ENCODE assay signal across 19 mouse cellular contexts in genomic region chr17:30485067-30485854, GRCm38 (mm10).
DNase-seq lines count a peak whose midpoint lies in the region; ATAC-seq and TF ChIP-seq lines count a peak whose summit lies in the region.
"Had no signal": no experiment of that assay in that cellular context is flagged by ENCODE, and none has a peak within 500 bp of the region (broad histone marks: within the 10 kb centered on the region; RNA-seq: fewer than 3 reads in every experiment).

No protein-coding gene starts in this region.

- H3K36me3 ChIP-seq in heart, embryonic 16.5 days (ENCODE audit: control insufficient read depth, insufficient read depth), result no peaks in the 10 kb centered on the region
- H3K36me3 ChIP-seq in heart, embryonic 11.5 days (ENCODE audit: control insufficient read depth, insufficient read depth, low read length), result no peaks in the 10 kb centered on the region
- no peaks in the 10 kb centered on the region for H3K36me3 ChIP-seq in midbrain, embryonic 11.5 days (ENCODE audit: control insufficient read depth, insufficient read depth, low read length)
- H3K36me3 ChIP-seq in midbrain, embryonic 14.5 days (ENCODE audit: control insufficient read depth, insufficient read depth, low read length), result peaks cover 4% of the 10 kb centered on the region; the same call in 1 of the 2 replicates
- H3K36me3 ChIP-seq in MEL (ENCODE audit: control insufficient read depth in 1 of 2, insufficient read depth in 2 of 2, low read length in 2 of 2), result no peaks in the 10 kb centered on the region; a peak in 1 of 4 replicates
- peaks cover 10% of the 10 kb centered on the region for H3K36me3 ChIP-seq in forebrain, embryonic 10.5 days (replicated peaks)
- H3K36me3 ChIP-seq: embryonic facial prominence, embryonic 12.5 days; forebrain, embryonic 12.5 days; hindbrain, embryonic 15.5 days had no signal

- DNase-seq in midbrain, embryonic 11.5 days (ENCODE audit: low spot score, missing footprints), result peak; percentile 69
- no peak for DNase-seq in midbrain, embryonic 14.5 days
- peak; percentile 51 for DNase-seq in MEL (ENCODE audit: low read depth, low spot score)
- peak; percentile 28 for DNase-seq in adipocyte (ENCODE audit: low spot score)
- no peak for DNase-seq in forebrain, embryonic 10.5 days (ENCODE audit: extremely low spot score, low spot score)
- DNase-seq: adrenal gland, postnatal 10 days; cerebellum, adult 11-12 months; cerebellum, adult 9-10 months; cerebellum, postnatal 25 days; forebrain, postnatal 0 days; gastrocnemius, postnatal 14 days; heart, postnatal 14 days had no signal

- peak overlapping the region; percentile 48 for H3K27ac ChIP-seq in heart, embryonic 16.5 days (ENCODE audit: low read length)
- no peak overlapping the region for H3K27ac ChIP-seq in heart, embryonic 11.5 days (ENCODE audit: low read depth, low read length)
- no peak overlapping the region for H3K27ac ChIP-seq in midbrain, embryonic 11.5 days (ENCODE audit: low read depth, low read length)
- H3K27ac ChIP-seq in midbrain, embryonic 14.5 days (replicated peaks; ENCODE audit: low read depth, low read length), result no peak overlapping the region
- H3K27ac ChIP-seq in MEL (ENCODE audit: control insufficient read depth, low read depth, low read length), result no peak overlapping the region
- H3K27ac ChIP-seq in forebrain, embryonic 10.5 days, result no peak overlapping the region
- H3K27ac ChIP-seq: embryonic facial prominence, embryonic 12.5 days; forebrain, embryonic 12.5 days; hindbrain, embryonic 15.5 days had no signal

- no peak for TF ChIP-seq RAD21 in MEL (IDR thresholded peaks at IDR 0.05; ENCODE audit: low read depth, low read length)

- TF ChIP-seq POLR2A in MEL (IDR thresholded peaks at IDR 0.05; ENCODE audit: control insufficient read depth in 1 of 2, insufficient read depth in 1 of 2, low read depth in 1 of 2, low read length in 2 of 2, poor library complexity in 1 of 2), result no peak

- 78% methylated on average over 4 of the region's 4 CpGs for WGBS in heart, embryonic 16.5 days
- WGBS in heart, embryonic 11.5 days (ENCODE audit: insufficient replicate concordance), result 86% methylated on average over 4 of the region's 4 CpGs
- 83% methylated on average over 4 of the region's 4 CpGs for WGBS in midbrain, embryonic 11.5 days
- 92% methylated on average over 4 of the region's 4 CpGs for WGBS in midbrain, embryonic 14.5 days
- 94% methylated on average over 4 of the region's 4 CpGs for WGBS in forebrain, embryonic 10.5 days

- no peak overlapping the region for H3K4me3 ChIP-seq in heart, embryonic 16.5 days (ENCODE audit: low read length)
- H3K4me3 ChIP-seq in heart, embryonic 11.5 days (ENCODE audit: low read depth, low read length), result no peak overlapping the region
- no peak overlapping the region for H3K4me3 ChIP-seq in midbrain, embryonic 11.5 days (ENCODE audit: low read depth, low read length)
- no peak overlapping the region for H3K4me3 ChIP-seq in midbrain, embryonic 14.5 days (replicated peaks; ENCODE audit: low read depth, low read length)
- no peak overlapping the region for H3K4me3 ChIP-seq in MEL (ENCODE audit: control insufficient read depth in 1 of 2, insufficient read depth in 1 of 2, low read depth in 2 of 2, low read length in 2 of 2)
- no peak overlapping the region for H3K4me3 ChIP-seq in forebrain, embryonic 10.5 days
- H3K4me3 ChIP-seq: embryonic facial prominence, embryonic 12.5 days; forebrain, embryonic 12.5 days; heart, embryonic 12.5 days; hindbrain, embryonic 15.5 days had no signal

- peaks cover 11% of the 10 kb centered on the region for H3K4me1 ChIP-seq in heart, embryonic 16.5 days (ENCODE audit: control insufficient read depth, insufficient read depth, low read length)
- no peaks in the 10 kb centered on the region for H3K4me1 ChIP-seq in heart, embryonic 11.5 days (ENCODE audit: control insufficient read depth, insufficient read depth, low read length)
- 0 out of 2 replicates have a peak, but pooled peaks cover 3% of the 10 kb centered on the region for H3K4me1 ChIP-seq in midbrain, embryonic 11.5 days (ENCODE audit: control insufficient read depth, insufficient read depth, low read length)
- H3K4me1 ChIP-seq in midbrain, embryonic 14.5 days (ENCODE audit: control insufficient read depth, insufficient read depth, low read length), result no peaks in the 10 kb centered on the region
- no peaks in the 10 kb centered on the region for H3K4me1 ChIP-seq in MEL (ENCODE audit: control insufficient read depth in 1 of 2, insufficient read depth in 2 of 2, low read length in 2 of 2)
- H3K4me1 ChIP-seq in forebrain, embryonic 10.5 days, result peaks cover 8% of the 10 kb centered on the region
- H3K4me1 ChIP-seq: embryonic facial prominence, embryonic 12.5 days had no signal

- H3K9me3 ChIP-seq in heart, embryonic 16.5 days (replicated peaks; ENCODE audit: control insufficient read depth, low read length), result no peaks in the 10 kb centered on the region
- no peaks in the 10 kb centered on the region for H3K9me3 ChIP-seq in heart, embryonic 11.5 days (replicated peaks; ENCODE audit: control insufficient read depth, low read length)
- no peaks in the 10 kb centered on the region for H3K9me3 ChIP-seq in midbrain, embryonic 11.5 days (ENCODE audit: control insufficient read depth, low read length)
- H3K9me3 ChIP-seq in midbrain, embryonic 14.5 days (ENCODE audit: control insufficient read depth, low read length), result no peaks in the 10 kb centered on the region
- no peaks in the 10 kb centered on the region for H3K9me3 ChIP-seq in MEL (replicated peaks; ENCODE audit: insufficient read depth, low read length)
- peaks cover 7% of the 10 kb centered on the region; the same call in 1 of the 2 replicates for H3K9me3 ChIP-seq in forebrain, embryonic 10.5 days
- H3K9me3 ChIP-seq: embryonic facial prominence, embryonic 12.5 days; forebrain, embryonic 12.5 days; hindbrain, embryonic 15.5 days had no signal

- TF ChIP-seq EP300 in MEL (IDR thresholded peaks at IDR 0.05; ENCODE audit: low read depth in 1 of 2, low read length in 2 of 2), result no peak

- no peak overlapping the region for H3K4me2 ChIP-seq in heart, embryonic 16.5 days (ENCODE audit: low read depth, low read length)
- no peak overlapping the region for H3K4me2 ChIP-seq in heart, embryonic 11.5 days
- H3K4me2 ChIP-seq in midbrain, embryonic 11.5 days, result no peak overlapping the region
- H3K4me2 ChIP-seq in midbrain, embryonic 14.5 days (ENCODE audit: low read length), result no peak overlapping the region
- H3K4me2 ChIP-seq: embryonic facial prominence, embryonic 12.5 days; forebrain, embryonic 12.5 days; heart, embryonic 12.5 days; hindbrain, embryonic 15.5 days had no signal

- H3K9ac ChIP-seq in heart, embryonic 16.5 days (ENCODE audit: low read length), result no peak overlapping the region
- no peak overlapping the region for H3K9ac ChIP-seq in heart, embryonic 11.5 days (ENCODE audit: low read depth, low read length)
- H3K9ac ChIP-seq in midbrain, embryonic 11.5 days (ENCODE audit: low read length), result no peak overlapping the region
- H3K9ac ChIP-seq in midbrain, embryonic 14.5 days (replicated peaks; ENCODE audit: low read length), result no peak overlapping the region
- no peak overlapping the region for H3K9ac ChIP-seq in MEL (ENCODE audit: control insufficient read depth, low read depth, low read length, poor library complexity, severe bottlenecking)
- H3K9ac ChIP-seq: embryonic facial prominence, embryonic 12.5 days; forebrain, embryonic 12.5 days; forebrain, postnatal 0 days; heart, embryonic 12.5 days; hindbrain, embryonic 15.5 days had no signal

- H3K79me2 ChIP-seq in MEL (ENCODE audit: control insufficient read depth, insufficient read depth, low read length, poor library complexity), result no peaks in the 10 kb centered on the region

- TF ChIP-seq CTCF in MEL (IDR thresholded peaks at IDR 0.05 in 2 of 3, conservative IDR thresholded peaks at IDR 0.05 in 1 of 3; ENCODE audit: control insufficient read depth in 1 of 3, insufficient read depth in 1 of 3, low read depth in 2 of 3, low read length in 3 of 3, poor library complexity in 1 of 3, severe bottlenecking in 1 of 3), result no peak

- ATAC-seq in heart, embryonic 16.5 days (replicated peaks; ENCODE audit: extremely low read depth, insufficient read depth, low FRiP score), result no peak
- ATAC-seq in heart, embryonic 11.5 days (replicated peaks; ENCODE audit: insufficient number of reproducible peaks, low FRiP score, low TSS enrichment), result no peak
- no peak for ATAC-seq in midbrain, embryonic 11.5 days (ENCODE audit: low FRiP score)
- ATAC-seq in midbrain, embryonic 14.5 days (ENCODE audit: low FRiP score, low TSS enrichment), result no peak
- ATAC-seq: forebrain, postnatal 0 days; intestine, embryonic 16.5 days had no signal

- no peaks in the 10 kb centered on the region for H3K27me3 ChIP-seq in heart, embryonic 16.5 days (ENCODE audit: control insufficient read depth, insufficient read depth, low read length)
- H3K27me3 ChIP-seq in heart, embryonic 11.5 days (ENCODE audit: control insufficient read depth, insufficient read depth, low read length), result no peaks in the 10 kb centered on the region
- H3K27me3 ChIP-seq in midbrain, embryonic 11.5 days (ENCODE audit: control insufficient read depth, insufficient read depth, low read length), result no peaks in the 10 kb centered on the region
- H3K27me3 ChIP-seq in midbrain, embryonic 14.5 days (ENCODE audit: control insufficient read depth, insufficient read depth, low read length), result no peaks in the 10 kb centered on the region
- H3K27me3 ChIP-seq in MEL (ENCODE audit: control insufficient read depth in 1 of 2, insufficient read depth in 2 of 2, low read length in 2 of 2), result no peaks in the 10 kb centered on the region
- H3K27me3 ChIP-seq in forebrain, embryonic 10.5 days (ENCODE audit: poor library complexity, severe bottlenecking), result no peaks in the 10 kb centered on the region
- H3K27me3 ChIP-seq: embryonic facial prominence, embryonic 12.5 days; forebrain, embryonic 12.5 days; heart, embryonic 12.5 days; hindbrain, embryonic 15.5 days had no signal

TF ChIP-seq in MEL, 35 proteins besides CTCF, POLR2A, EP300 and RAD21:
- no peak for TF ChIP-seq ELF1 (IDR thresholded peaks at IDR 0.05; ENCODE audit: low read depth, low read length)
- TF ChIP-seq TCF12 (IDR thresholded peaks at IDR 0.05; ENCODE audit: low read depth, low read length), result no peak
- TF ChIP-seq HCFC1 (IDR thresholded peaks at IDR 0.05; ENCODE audit: low read depth, low read length), result no peak
- TF ChIP-seq E2F4 (IDR thresholded peaks at IDR 0.05; ENCODE audit: borderline replicate concordance, low read depth, low read length), result no peak
- no peak for TF ChIP-seq USF2 (IDR thresholded peaks at IDR 0.05; ENCODE audit: borderline replicate concordance in 1 of 2, insufficient read depth in 1 of 2, low read depth in 1 of 2, low read length in 2 of 2)
- TF ChIP-seq MAX (IDR thresholded peaks at IDR 0.05; ENCODE audit: low read length), result no peak
- no peak for TF ChIP-seq MXI1 (IDR thresholded peaks at IDR 0.05; ENCODE audit: low read depth, low read length)
- no peak for TF ChIP-seq TBP (IDR thresholded peaks at IDR 0.05; ENCODE audit: low read depth, low read length)

Comparison
In these comparisons a context has a peak if more than half of its experiments do, and no peak if none do; other contexts are left out.
1. DNase-seq: peak in midbrain, embryonic 11.5 days (single experiment), MEL (single experiment) and adipocyte (single experiment); none in midbrain, embryonic 14.5 days (single experiment) and forebrain, embryonic 10.5 days (single experiment).